Mouse (Mus musculus): Measurements from ENCODE around the gene Il34. TPM values are rescaled to one million over a fixed set of nuclear protein-coding genes. Genes with fewer than 3 reads are reported as not detected.
A peak's percentile ranks its signal among the peaks of the same experiment; 100 is the strongest.

The Il34 gene
- polyA plus RNA-seq, 1 experiment from 2014 or later: 1.1 TPM

DNA sequence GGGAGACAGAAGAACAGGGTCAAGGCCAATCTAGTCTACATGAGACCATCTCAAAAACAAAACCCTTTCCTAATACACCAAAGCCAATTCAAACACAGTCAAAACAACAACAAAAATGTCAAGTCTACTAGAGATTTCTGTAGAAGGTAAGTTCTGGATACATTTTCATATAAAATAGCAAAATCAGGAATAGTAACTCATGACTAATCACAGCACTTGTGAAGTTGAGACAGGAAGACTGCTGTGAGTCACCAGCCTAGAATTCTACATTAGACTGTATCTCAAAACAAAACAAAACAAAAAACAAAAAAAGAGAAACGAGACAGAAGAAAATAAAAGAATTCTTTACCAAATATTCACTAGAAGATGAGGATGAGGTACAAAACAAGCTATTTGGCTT lies 19.1 kb upstream of the Il34 start:
- Histone ChIP-seq H3K36me3 (peaks cover 70% of the 10 kb centered on the region), H3K4me3 (replicated peaks) (no peak overlapping the region), H3K9ac (no peak overlapping the region), H3K4me2 (replicated peaks) (no peak overlapping the region), H3K9me3 (no peaks in the 10 kb centered on the region), H3K27me3 (replicated peaks) (no peaks in the 10 kb centered on the region), H3K27ac (no peak overlapping the region), H3K4me1 (replicated peaks) (no peaks in the 10 kb centered on the region)
- 87% methylated on average over 1 of the region's 1 CpGs for WGBS
- ATAC-seq: no peak

GRCm38 (mm10) chr8:110821960-110822359 lies 16.2 kb upstream of the Il34 start:
- no peak for ATAC-seq
- 82% methylated on average over 3 of the region's 3 CpGs for WGBS
- peaks cover 73% of the 10 kb centered on the region for H3K36me3 ChIP-seq

DNA sequence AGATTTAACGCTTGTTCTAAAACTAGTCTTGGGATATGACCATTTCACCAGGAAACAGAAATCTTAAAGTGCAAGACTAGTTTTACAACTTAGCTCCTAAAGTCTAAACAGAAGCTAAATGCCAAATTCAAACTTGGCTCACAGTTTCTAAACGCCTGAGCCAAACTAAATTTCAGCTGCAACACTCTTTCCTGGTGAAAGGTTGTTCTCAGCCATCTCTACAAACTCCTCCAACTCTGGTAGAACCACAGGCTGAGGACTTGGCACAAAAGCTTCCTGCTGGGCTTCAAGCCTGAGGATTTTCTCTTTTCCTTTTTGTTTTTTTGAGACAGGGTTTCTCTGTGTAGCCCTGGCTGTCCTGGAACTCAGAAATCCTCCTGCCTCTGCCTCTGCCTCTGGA lies 14.5 kb upstream of the Il34 start:
- WGBS: 89% methylated on average over 2 of the region's 2 CpGs
- ATAC-seq: no peak
- H3K9ac ChIP-seq: no peak overlapping the region
- H3K27me3 ChIP-seq (replicated peaks): no peaks in the 10 kb centered on the region
- H3K27ac ChIP-seq: no peak overlapping the region
- H3K36me3 ChIP-seq: peaks cover 73% of the 10 kb centered on the region
- H3K9me3 ChIP-seq: no peaks in the 10 kb centered on the region
- H3K4me1 ChIP-seq (replicated peaks): no peaks in the 10 kb centered on the region
- no peak overlapping the region for H3K4me2 ChIP-seq (replicated peaks)
- H3K4me3 ChIP-seq (replicated peaks): no peak overlapping the region

More at GRCm38 (mm10) chr8:110821960-110822359, 16.2 kb upstream of the Il34 start:
- no peak overlapping the region for H3K27ac ChIP-seq
- H3K27me3 ChIP-seq (replicated peaks): no peaks in the 10 kb centered on the region
- H3K4me1 ChIP-seq (replicated peaks): no peaks in the 10 kb centered on the region
- no peak overlapping the region for H3K4me2 ChIP-seq (replicated peaks)
- H3K9me3 ChIP-seq: no peaks in the 10 kb centered on the region
- no peak overlapping the region for H3K4me3 ChIP-seq (replicated peaks)
- no peak overlapping the region for H3K9ac ChIP-seq

- whole genome bisulfite sequencing: 84% methylated on average over 3 of the region's 3 CpGs
- no peak for ATAC-seq
- Histone ChIP-seq H3K4me1 (replicated peaks) (no peaks in the 10 kb centered on the region), H3K27ac (no peak overlapping the region), H3K27me3 (replicated peaks) (no peaks in the 10 kb centered on the region), H3K9ac (no peak overlapping the region), H3K36me3 (peaks cover 79% of the 10 kb centered on the region), H3K9me3 (no peaks in the 10 kb centered on the region), H3K4me3 (replicated peaks) (no peak overlapping the region), H3K4me2 (replicated peaks) (no peak overlapping the region)
Observed at GRCm38 (mm10) chr8:110818593-110818992, 12.9 kb upstream of the Il34 start.

DNA sequence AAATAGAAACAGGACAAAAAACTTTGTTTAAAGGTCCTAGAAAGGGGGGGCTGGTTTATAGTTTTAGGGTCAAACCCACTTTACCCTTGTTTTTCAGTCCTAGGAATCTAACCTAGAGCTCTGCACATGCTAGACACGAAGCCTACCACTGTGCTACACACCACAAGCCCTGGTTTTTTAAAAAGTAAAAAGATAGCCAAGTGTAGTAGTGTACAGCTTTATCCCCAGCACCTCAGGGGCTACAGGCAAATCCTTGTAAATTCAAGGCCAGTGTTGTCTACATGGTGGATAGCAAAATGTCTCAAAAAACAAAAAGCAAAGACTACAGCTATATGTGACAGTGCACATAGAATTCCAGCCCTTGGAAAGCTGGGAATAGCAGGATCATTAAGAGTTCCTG lies 11.3 kb upstream of the Il34 start:
- no peak for ATAC-seq
- peaks cover 89% of the 10 kb centered on the region for H3K36me3 ChIP-seq
- H3K27ac ChIP-seq: no peak overlapping the region
- no peak overlapping the region for H3K4me3 ChIP-seq (replicated peaks)
- no peak overlapping the region for H3K4me2 ChIP-seq (replicated peaks)
- no peak overlapping the region for H3K9ac ChIP-seq
- H3K4me1 ChIP-seq (replicated peaks): no peaks in the 10 kb centered on the region
- no peaks in the 10 kb centered on the region for H3K27me3 ChIP-seq (replicated peaks)
- H3K9me3 ChIP-seq: no peaks in the 10 kb centered on the region
- 95% methylated on average over 1 of the region's 1 CpGs for WGBS

- no peak overlapping the region for H3K9ac ChIP-seq
- H3K4me3 ChIP-seq (replicated peaks): no peak overlapping the region
- H3K4me2 ChIP-seq (replicated peaks): no peak overlapping the region
- no peaks in the 10 kb centered on the region for H3K9me3 ChIP-seq
- no peaks in the 10 kb centered on the region for H3K27me3 ChIP-seq (replicated peaks)
- WGBS: 78% methylated on average over 3 of the region's 3 CpGs
- peaks cover 87% of the 10 kb centered on the region for H3K36me3 ChIP-seq
- ATAC-seq: no peak
- H3K27ac ChIP-seq: no peak overlapping the region
- H3K4me1 ChIP-seq (replicated peaks): no peaks in the 10 kb centered on the region
Observed at GRCm38 (mm10) chr8:110815308-110815707, 9.6 kb upstream of the Il34 start.

- H3K4me1 ChIP-seq (replicated peaks): peaks cover 10% of the 10 kb centered on the region; the same call in 1 of the 2 replicates
- ATAC-seq: no peak
- WGBS: 93% methylated on average over 7 of the region's 7 CpGs
- no peaks in the 10 kb centered on the region for H3K27me3 ChIP-seq (replicated peaks)
- H3K36me3 ChIP-seq: peaks cover 75% of the 10 kb centered on the region
- no peaks in the 10 kb centered on the region for H3K9me3 ChIP-seq
- H3K4me3 ChIP-seq (replicated peaks): no peak overlapping the region
- no peak overlapping the region for H3K27ac ChIP-seq
- H3K9ac ChIP-seq: no peak overlapping the region
- no peak overlapping the region for H3K4me2 ChIP-seq (replicated peaks)
Observed at GRCm38 (mm10) chr8:110813081-110813812, 7.5 kb upstream of the Il34 start.

GRCm38 (mm10) chr8:110812349-110813080 lies 6.8 kb upstream of the Il34 start:
- no peak for ATAC-seq
- Histone ChIP-seq H3K4me1 (replicated peaks) (peaks cover 13% of the 10 kb centered on the region; the same call in 1 of the 2 replicates), H3K36me3 (peaks cover 69% of the 10 kb centered on the region), H3K4me3 (replicated peaks) (no peak overlapping the region), H3K9me3 (no peaks in the 10 kb centered on the region), H3K27ac (no peak overlapping the region), H3K4me2 (replicated peaks) (no peak overlapping the region), H3K9ac (no peak overlapping the region), H3K27me3 (replicated peaks) (no peaks in the 10 kb centered on the region)
- WGBS: 94% methylated on average over 7 of the region's 7 CpGs

DNA sequence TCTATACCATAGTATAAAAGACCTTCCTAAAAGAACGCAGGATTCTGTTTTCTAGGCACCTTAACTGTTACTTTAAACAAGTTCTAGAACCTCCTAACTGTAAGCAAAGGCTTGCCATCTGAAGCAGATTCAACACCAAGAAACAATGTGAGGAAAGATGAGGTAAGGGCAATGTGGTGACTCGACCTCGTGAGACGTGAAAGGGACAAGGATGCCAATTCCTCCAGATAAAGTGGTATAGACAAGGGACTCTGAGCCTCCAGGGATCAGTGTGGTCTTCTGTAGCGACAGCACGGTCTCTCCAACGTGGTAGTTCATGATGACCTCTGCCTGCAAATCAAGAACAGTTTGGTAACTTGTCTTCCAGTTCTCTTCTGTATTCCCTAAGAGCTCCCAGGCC lies 6.1 kb upstream of the Il34 start:
- peaks cover 62% of the 10 kb centered on the region for H3K36me3 ChIP-seq
- H3K4me3 ChIP-seq (replicated peaks): no peak overlapping the region
- H3K27ac ChIP-seq: no peak overlapping the region
- ATAC-seq: no peak
- H3K4me2 ChIP-seq (replicated peaks): no peak overlapping the region
- no peaks in the 10 kb centered on the region for H3K9me3 ChIP-seq
- H3K9ac ChIP-seq: no peak overlapping the region
- no peaks in the 10 kb centered on the region for H3K27me3 ChIP-seq (replicated peaks)
- 95% methylated on average over 7 of the region's 7 CpGs for WGBS
- peaks cover 13% of the 10 kb centered on the region; the same call in 1 of the 2 replicates for H3K4me1 ChIP-seq (replicated peaks)

DNA sequence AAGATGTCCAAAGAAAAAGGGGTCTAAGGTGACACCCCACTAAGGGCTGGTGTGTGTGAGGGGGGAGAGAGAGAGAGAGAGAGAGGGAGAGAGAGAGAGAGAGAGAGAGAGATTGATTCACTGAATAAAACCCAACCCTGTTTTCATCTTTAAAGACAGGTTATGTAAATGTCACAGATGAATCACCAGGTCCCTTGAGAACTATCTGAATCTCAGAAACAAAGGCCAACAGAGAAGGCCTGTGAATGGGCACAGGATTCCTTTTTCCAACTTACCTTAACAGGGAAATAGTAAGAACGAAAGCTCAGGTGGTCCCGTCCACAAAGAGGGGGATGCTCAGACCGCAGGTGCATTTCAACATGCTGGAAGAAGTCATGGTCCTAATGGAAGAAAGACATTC lies 5.4 kb upstream of the Il34 start:
- Histone ChIP-seq H3K4me2 (replicated peaks) (no peak overlapping the region), H3K9ac (no peak overlapping the region), H3K27ac (no peak overlapping the region), H3K4me3 (replicated peaks) (no peak overlapping the region), H3K9me3 (no peaks in the 10 kb centered on the region), H3K36me3 (peaks cover 56% of the 10 kb centered on the region), H3K27me3 (replicated peaks) (no peaks in the 10 kb centered on the region), H3K4me1 (replicated peaks) (peaks cover 13% of the 10 kb centered on the region; the same call in 1 of the 2 replicates)
- ATAC-seq: no peak
- WGBS: 94% methylated on average over 3 of the region's 3 CpGs

GRCm38 (mm10) chr8:110810481-110811065 lies 4.8 kb upstream of the Il34 start:
- Histone ChIP-seq H3K27me3 (replicated peaks) (no peaks in the 10 kb centered on the region), H3K27ac (no peak overlapping the region), H3K9me3 (no peaks in the 10 kb centered on the region), H3K4me1 (replicated peaks) (peaks cover 17% of the 10 kb centered on the region), H3K4me2 (replicated peaks) (no peak overlapping the region), H3K9ac (no peak overlapping the region), H3K36me3 (peaks cover 52% of the 10 kb centered on the region), H3K4me3 (replicated peaks) (no peak overlapping the region)
- 86% methylated on average over 7 of the region's 7 CpGs for WGBS
- no peak for ATAC-seq

- Histone ChIP-seq H3K9ac (no peak overlapping the region), H3K4me3 (replicated peaks) (no peak overlapping the region), H3K27me3 (replicated peaks) (no peaks in the 10 kb centered on the region), H3K4me1 (replicated peaks) (peaks cover 18% of the 10 kb centered on the region), H3K36me3 (peaks cover 45% of the 10 kb centered on the region), H3K27ac (0 out of 2 replicates have a peak overlapping the region, but pooled peaks have one; percentile 54), H3K4me2 (replicated peaks) (no peak overlapping the region), H3K9me3 (no peaks in the 10 kb centered on the region)
- 29% methylated on average over 2 of the region's 2 CpGs for WGBS
- ATAC-seq: no peak
Observed at GRCm38 (mm10) chr8:110809831-110810230, 4.1 kb upstream of the Il34 start.
